Mouse (Mus musculus): ENCODE measurements around the gene Ambra1. TPM values are rescaled to one million over a fixed set of nuclear protein-coding genes. Genes with fewer than 3 reads are reported as not detected.

The Ambra1 gene
- polyA plus RNA-seq, 1 experiment = 31.3 TPM

DNA sequence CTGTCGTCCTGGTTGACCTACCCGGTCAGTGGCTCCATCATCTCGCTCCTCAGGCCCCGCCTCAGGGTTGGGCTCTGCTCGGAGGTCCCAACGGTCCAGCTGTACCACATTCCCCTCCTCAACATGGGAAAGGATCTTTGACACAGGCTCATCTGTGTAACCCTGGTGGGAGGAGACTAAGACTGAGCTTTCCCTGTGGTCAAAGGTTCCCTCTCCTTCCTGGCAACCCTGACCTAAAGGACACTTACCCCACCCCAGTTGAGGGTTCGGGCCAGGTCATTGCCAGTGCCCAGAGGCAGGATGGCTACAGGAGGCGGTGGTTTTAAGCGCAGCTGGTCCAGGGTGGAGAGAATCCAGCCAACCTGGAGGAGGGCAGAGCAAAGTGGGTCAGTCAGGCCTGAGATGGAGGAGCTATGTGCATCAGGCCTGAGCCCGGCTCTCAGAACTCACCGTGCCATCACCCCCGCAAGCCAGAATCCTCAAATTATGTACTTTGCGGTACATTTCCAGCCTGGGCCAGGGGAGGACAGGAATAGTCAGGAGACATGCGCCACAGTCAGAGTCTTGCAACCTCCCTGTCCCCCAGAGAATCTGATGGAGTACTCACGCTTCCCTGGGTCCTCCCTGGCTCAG lies 209.5 kb downstream of the Ambra1 start:
- Histone ChIP-seq H3K4me3 (ENCODE audit: control insufficient read depth, low read depth, low read length) (no peak overlapping the region), H3K36me3 (ENCODE audit: control insufficient read depth, insufficient read depth, low read length) (no peaks in the 10 kb centered on the region), H3K27ac (ENCODE audit: control insufficient read depth, insufficient read depth, low read depth, low read length) (no peak overlapping the region), H3K4me1 (ENCODE audit: control insufficient read depth, insufficient read depth, low read length) (no peaks in the 10 kb centered on the region), H3K27me3 (ENCODE audit: control insufficient read depth, insufficient read depth, low read length) (no peaks in the 10 kb centered on the region)
- TF ChIP-seq CTCF (IDR thresholded peaks at IDR 0.05; ENCODE audit: control insufficient read depth, insufficient read depth, insufficient replicate concordance, low read depth, low read length) (no peak), POLR2A (IDR thresholded peaks at IDR 0.05; ENCODE audit: control insufficient read depth, low read depth, low read length) (no peak)

- H3K27ac ChIP-seq (ENCODE audit: control insufficient read depth, insufficient read depth, low read depth, low read length) = no peak overlapping the region
- H3K27me3 ChIP-seq (ENCODE audit: control insufficient read depth, insufficient read depth, low read length) = no peaks in the 10 kb centered on the region
- no peaks in the 10 kb centered on the region for H3K4me1 ChIP-seq (ENCODE audit: control insufficient read depth, insufficient read depth, low read length)
- no peaks in the 10 kb centered on the region for H3K36me3 ChIP-seq (ENCODE audit: control insufficient read depth, insufficient read depth, low read length)
- TF ChIP-seq POLR2A (IDR thresholded peaks at IDR 0.05; ENCODE audit: control insufficient read depth, low read depth, low read length) (no peak), CTCF (IDR thresholded peaks at IDR 0.05; ENCODE audit: control insufficient read depth, insufficient read depth, insufficient replicate concordance, low read depth, low read length) (peak; percentile 30; the same call in 1 of the 2 replicates)
- H3K4me3 ChIP-seq (ENCODE audit: control insufficient read depth, low read depth, low read length) = no peak overlapping the region
Observed at GRCm38 (mm10) chr2:91942356-91942755, 212.4 kb downstream of the Ambra1 start.

DNA sequence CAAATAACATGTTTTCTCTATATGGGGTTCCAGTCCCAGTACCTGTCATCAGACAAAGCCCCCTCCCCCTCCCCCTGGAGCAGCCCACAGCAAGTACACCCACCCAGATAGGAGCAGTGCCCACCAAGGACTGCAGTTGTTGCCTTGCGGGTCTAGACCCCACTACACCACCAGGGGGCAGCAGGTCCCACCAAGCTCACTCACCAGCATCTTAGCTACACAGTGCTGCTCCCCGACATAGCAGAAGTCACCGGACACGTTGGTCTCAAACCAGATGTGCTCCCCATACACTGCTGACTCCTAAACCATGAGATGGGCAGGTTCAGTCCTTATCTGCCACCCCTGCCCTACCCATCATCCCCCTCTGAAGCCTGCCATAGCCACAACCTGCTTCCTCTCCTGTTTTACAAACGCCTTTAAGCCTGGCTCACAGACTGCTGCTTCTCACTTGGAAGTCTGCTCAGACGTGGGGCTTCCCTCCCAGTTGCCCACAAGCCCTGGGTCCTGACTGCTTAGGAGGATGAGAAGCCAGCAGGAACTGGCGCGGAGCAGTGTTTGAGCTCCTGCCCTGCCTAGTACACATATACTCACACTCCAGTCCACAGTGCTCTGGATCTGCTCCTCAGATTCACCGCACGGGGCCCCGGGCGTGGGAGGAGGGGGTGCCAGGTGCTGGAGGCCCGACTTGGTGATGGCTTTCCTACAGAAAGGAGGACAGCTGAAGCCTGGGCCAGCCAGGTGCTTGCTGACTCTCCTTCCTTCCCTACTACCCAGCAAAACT lies 214.4 kb downstream of the Ambra1 start:
- Histone ChIP-seq H3K36me3 (ENCODE audit: control insufficient read depth, insufficient read depth, low read length) (no peaks in the 10 kb centered on the region), H3K27me3 (ENCODE audit: control insufficient read depth, insufficient read depth, low read length) (no peaks in the 10 kb centered on the region), H3K4me1 (ENCODE audit: control insufficient read depth, insufficient read depth, low read length) (no peaks in the 10 kb centered on the region), H3K4me3 (ENCODE audit: control insufficient read depth, low read depth, low read length) (no peak overlapping the region), H3K27ac (ENCODE audit: control insufficient read depth, insufficient read depth, low read depth, low read length) (no peak overlapping the region)
- TF ChIP-seq POLR2A (IDR thresholded peaks at IDR 0.05; ENCODE audit: control insufficient read depth, low read depth, low read length) (no peak), CTCF (IDR thresholded peaks at IDR 0.05; ENCODE audit: control insufficient read depth, insufficient read depth, insufficient replicate concordance, low read depth, low read length) (peak; percentile 93; the same call in 1 of the 2 replicates)

DNA sequence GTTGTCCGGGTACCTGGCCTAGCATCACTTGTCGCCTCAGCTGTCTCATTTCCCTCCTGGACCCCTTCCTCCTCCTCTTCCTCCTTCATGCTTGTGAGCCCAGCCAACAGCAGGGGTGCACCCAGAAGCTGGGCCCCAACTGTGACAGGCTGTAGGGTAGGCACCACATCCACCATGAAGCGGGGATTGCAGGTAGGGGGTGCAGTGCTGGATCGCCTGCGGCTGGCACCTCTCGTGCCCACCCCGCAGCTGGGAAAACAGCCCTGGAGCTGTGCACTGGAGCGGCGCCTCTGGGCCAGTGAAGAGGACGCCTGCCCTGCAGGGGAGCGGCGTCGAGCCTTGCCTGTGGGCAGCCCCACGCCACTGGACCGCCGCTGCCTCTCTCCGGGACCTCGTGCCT lies 215.5 kb downstream of the Ambra1 start, which contains the start of gene Gm9821:
TSS of gene Gm9821 (plus strand) at position 221 of the 400 bp plus-strand sequence.
- H3K36me3 ChIP-seq (ENCODE audit: control insufficient read depth, insufficient read depth, low read length) = no peaks in the 10 kb centered on the region
- no peak for TF ChIP-seq POLR2A (IDR thresholded peaks at IDR 0.05; ENCODE audit: control insufficient read depth, low read depth, low read length)
- TF ChIP-seq CTCF (IDR thresholded peaks at IDR 0.05; ENCODE audit: control insufficient read depth, insufficient read depth, insufficient replicate concordance, low read depth, low read length) = no peak
- H3K27me3 ChIP-seq (ENCODE audit: control insufficient read depth, insufficient read depth, low read length) = no peaks in the 10 kb centered on the region
- no peaks in the 10 kb centered on the region for H3K4me1 ChIP-seq (ENCODE audit: control insufficient read depth, insufficient read depth, low read length)
- H3K27ac ChIP-seq (ENCODE audit: control insufficient read depth, insufficient read depth, low read depth, low read length) = no peak within 1 kb of the TSS
- no peak within 1 kb of the TSS for H3K4me3 ChIP-seq (ENCODE audit: control insufficient read depth, low read depth, low read length)

DNA sequence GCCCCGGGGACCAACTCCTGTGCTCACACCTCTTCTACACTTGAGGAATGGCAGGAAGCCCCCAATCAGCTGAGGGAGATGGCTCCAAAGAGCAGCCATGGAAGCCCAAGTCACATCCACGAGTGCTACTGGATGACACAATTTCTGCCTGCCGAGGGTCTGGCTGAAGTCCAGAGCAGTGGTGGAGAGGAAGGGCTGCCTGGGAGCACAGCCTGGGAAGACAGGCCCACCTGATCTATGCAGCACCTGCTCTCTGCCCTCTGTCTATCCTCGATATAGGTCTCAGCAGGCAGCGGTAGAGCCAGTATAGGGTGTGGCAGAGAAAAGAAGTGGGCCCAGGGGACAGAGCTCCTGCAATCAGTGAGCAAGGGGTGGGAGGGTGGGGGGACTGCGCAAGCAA lies 216.9 kb downstream of the Ambra1 start:
- no peaks in the 10 kb centered on the region for H3K4me1 ChIP-seq (ENCODE audit: control insufficient read depth, insufficient read depth, low read length)
- TF ChIP-seq CTCF (IDR thresholded peaks at IDR 0.05; ENCODE audit: control insufficient read depth, insufficient read depth, insufficient replicate concordance, low read depth, low read length) = no peak
- no peak for TF ChIP-seq POLR2A (IDR thresholded peaks at IDR 0.05; ENCODE audit: control insufficient read depth, low read depth, low read length)
- no peak overlapping the region for H3K4me3 ChIP-seq (ENCODE audit: control insufficient read depth, low read depth, low read length)

GRCm38 (mm10) chr2:91947397-91948150 lies 217.6 kb downstream of the Ambra1 start:
- H3K27me3 ChIP-seq (ENCODE audit: control insufficient read depth, insufficient read depth, low read length) = no peaks in the 10 kb centered on the region
- no peak overlapping the region for H3K4me3 ChIP-seq (ENCODE audit: control insufficient read depth, low read depth, low read length)
- no peaks in the 10 kb centered on the region for H3K4me1 ChIP-seq (ENCODE audit: control insufficient read depth, insufficient read depth, low read length)

More for the DNA sequence above, 216.9 kb downstream of the Ambra1 start:
- H3K27ac ChIP-seq (ENCODE audit: control insufficient read depth, insufficient read depth, low read depth, low read length) = no peak overlapping the region
- no peaks in the 10 kb centered on the region for H3K36me3 ChIP-seq (ENCODE audit: control insufficient read depth, insufficient read depth, low read length)
- no peaks in the 10 kb centered on the region for H3K27me3 ChIP-seq (ENCODE audit: control insufficient read depth, insufficient read depth, low read length)

DNA sequence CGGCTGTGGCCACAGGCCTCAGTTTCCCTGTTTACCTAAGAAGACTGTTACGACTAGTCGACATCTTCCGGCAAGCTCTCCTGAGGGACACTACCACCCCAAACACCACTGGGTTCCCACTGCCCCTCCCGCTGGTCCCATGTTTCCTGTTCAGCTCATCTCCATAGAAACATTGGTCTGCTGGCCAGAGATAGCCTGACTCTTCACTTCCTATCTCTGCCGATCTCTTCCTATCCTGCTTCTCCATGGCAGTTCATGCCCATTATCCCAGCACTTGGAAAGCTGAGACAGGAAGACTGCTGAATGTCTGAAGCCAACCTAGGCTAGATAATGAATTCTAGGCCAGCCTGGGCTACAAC lies 218.2 kb downstream of the Ambra1 start:
- H3K36me3 ChIP-seq (ENCODE audit: control insufficient read depth, insufficient read depth, low read length) = no peaks in the 10 kb centered on the region
- H3K4me3 ChIP-seq (ENCODE audit: control insufficient read depth, low read depth, low read length) = no peak overlapping the region
- H3K27ac ChIP-seq (ENCODE audit: control insufficient read depth, insufficient read depth, low read depth, low read length) = no peak overlapping the region
- no peaks in the 10 kb centered on the region for H3K27me3 ChIP-seq (ENCODE audit: control insufficient read depth, insufficient read depth, low read length)
- H3K4me1 ChIP-seq (ENCODE audit: control insufficient read depth, insufficient read depth, low read length) = no peaks in the 10 kb centered on the region
- TF ChIP-seq CTCF (IDR thresholded peaks at IDR 0.05; ENCODE audit: control insufficient read depth, insufficient read depth, insufficient replicate concordance, low read depth, low read length) (no peak), POLR2A (IDR thresholded peaks at IDR 0.05; ENCODE audit: control insufficient read depth, low read depth, low read length) (no peak)

More at GRCm38 (mm10) chr2:91947397-91948150, 217.6 kb downstream of the Ambra1 start:
- Histone ChIP-seq H3K36me3 (ENCODE audit: control insufficient read depth, insufficient read depth, low read length) (no peaks in the 10 kb centered on the region), H3K27ac (ENCODE audit: control insufficient read depth, insufficient read depth, low read depth, low read length) (no peak overlapping the region)
- TF ChIP-seq POLR2A (IDR thresholded peaks at IDR 0.05; ENCODE audit: control insufficient read depth, low read depth, low read length) (no peak), CTCF (IDR thresholded peaks at IDR 0.05; ENCODE audit: control insufficient read depth, insufficient read depth, insufficient replicate concordance, low read depth, low read length) (no peak)
